ENCODE assay signal across 8 mouse cellular contexts in the genomic region with DNA sequence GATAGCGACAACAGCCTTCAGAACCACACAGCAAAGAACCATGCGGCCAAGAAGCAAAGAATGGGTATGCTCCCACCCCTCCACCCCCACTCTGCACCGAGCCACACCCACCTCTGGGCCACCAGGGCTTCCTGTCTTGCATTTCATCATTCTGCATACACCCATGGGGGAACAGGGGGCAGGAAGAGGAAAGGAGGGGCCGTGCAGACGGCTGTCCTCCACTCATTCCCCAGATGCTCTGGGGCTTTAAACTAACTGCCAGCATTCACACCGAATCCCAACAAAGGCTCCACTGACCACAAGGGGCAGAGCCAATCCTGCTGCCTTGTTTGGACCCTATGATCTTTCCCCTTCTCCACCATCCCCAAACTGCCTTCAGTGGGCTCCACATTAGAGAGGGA. TPM values are rescaled to one million over a fixed set of nuclear protein-coding genes. Genes with fewer than 3 reads are reported as not detected.
DNase-seq lines count a peak whose midpoint lies in the region; ATAC-seq and TF ChIP-seq lines count a peak whose summit lies in the region.

No protein-coding gene starts in this region.

- 2% methylated on average over 6 of the region's 6 CpGs for WGBS in bone marrow, adult 2 months
- 11% methylated on average over 6 of the region's 6 CpGs for WGBS in heart, embryonic 16.5 days

- no peaks in the 10 kb centered on the region for H3K36me3 ChIP-seq in heart, embryonic 16.5 days (ENCODE audit: control insufficient read depth, insufficient read depth)

- H3K9me3 ChIP-seq in heart, embryonic 16.5 days (replicated peaks; ENCODE audit: control insufficient read depth, low read length): no peaks in the 10 kb centered on the region

- no peak for TF ChIP-seq CTCF in bone marrow, adult 2 months (IDR thresholded peaks at IDR 0.05; ENCODE audit: control insufficient read depth, insufficient read depth, low read length)

- TF ChIP-seq POLR2A in bone marrow, adult 2 months (IDR thresholded peaks at IDR 0.05; ENCODE audit: borderline replicate concordance, control insufficient read depth, low read depth, low read length): no peak

- peak; percentile 53 for ATAC-seq in heart, embryonic 16.5 days (replicated peaks; ENCODE audit: extremely low read depth, insufficient read depth, low FRiP score)
- ATAC-seq in monocyte, adult 5-6 weeks (replicated peaks; ENCODE audit: insufficient number of reproducible peaks, low FRiP score, low TSS enrichment, poor library complexity, severe bottlenecking): peak; percentile 78

- peak overlapping the region; percentile 46 for H3K4me3 ChIP-seq in bone marrow, adult 2 months (replicated peaks; ENCODE audit: control insufficient read depth, low read depth, low read length)
- H3K4me3 ChIP-seq in heart, embryonic 16.5 days (ENCODE audit: low read length): peak overlapping the region; percentile 9; the same call in 1 of the 2 replicates

- H3K27me3 ChIP-seq in heart, embryonic 16.5 days (ENCODE audit: control insufficient read depth, insufficient read depth, low read length): no peaks in the 10 kb centered on the region

- peak; percentile 52 to 71 for DNase-seq in CD8-positive naive resting alpha-beta T cell, adult 2 months (ENCODE audit: low read depth in 2 of 2, low spot score in 2 of 2)
- peak; percentile 57 for DNase-seq in liver
- peak; percentile 21 for DNase-seq in yolk sac, embryonic 10.5 days (ENCODE audit: low spot score)
- no peak for DNase-seq in frontal cortex, adult 2 months (ENCODE audit: extremely low spot score in 1 of 2, low spot score in 1 of 2)
- no peak for DNase-seq in urinary bladder, postnatal 10 days (ENCODE audit: low spot score)

- H3K9ac ChIP-seq in heart, embryonic 16.5 days (ENCODE audit: low read length): peak overlapping the region; percentile 41

- H3K4me1 ChIP-seq in bone marrow, adult 2 months (ENCODE audit: control insufficient read depth, insufficient read depth, low read length): peaks cover 39% of the 10 kb centered on the region
- H3K4me1 ChIP-seq in heart, embryonic 16.5 days (ENCODE audit: control insufficient read depth, insufficient read depth, low read length): peaks cover 15% of the 10 kb centered on the region

- H3K27ac ChIP-seq in bone marrow, adult 2 months (ENCODE audit: control insufficient read depth, insufficient read depth, low read depth, low read length, poor library complexity): peak overlapping the region; percentile 91
- peak overlapping the region; percentile 51 for H3K27ac ChIP-seq in heart, embryonic 16.5 days (ENCODE audit: low read length)

- peak overlapping the region; percentile 44 for H3K4me2 ChIP-seq in heart, embryonic 16.5 days (ENCODE audit: low read depth, low read length)

RNA-seq across cellular contexts. Expression of gene Ccdc88c, which starts 10.9 kb away (rescaled TPM):
- polyA plus RNA-seq in bone marrow, adult 2 months (2011; ENCODE audit: insufficient read depth, insufficient read length, low replicate concordance, missing spikeins): 68.4 and 138 TPM in 2 replicates
- 4.3 and 5.5 TPM in 2 replicates for polyA plus RNA-seq in heart, embryonic 16.5 days (2015; fragmentation: Nextera tagmentation; extraction: Ambion mirVana)
- 350 to 541 TPM (median 365 TPM) in 3 replicates for total RNA-seq in monocyte, adult 5-6 weeks (2017)
- polyA plus RNA-seq in frontal cortex, adult 2 months (2012; rRNA removed): 16.1 and 18.0 TPM in 2 replicates

Comparison
In these comparisons a context has a peak if more than half of its experiments do, and no peak if none do; other contexts are left out.
1. DNase-seq: peak in CD8-positive naive resting alpha-beta T cell, adult 2 months (2 of 2), liver (single experiment) and yolk sac, embryonic 10.5 days (single experiment); none in frontal cortex, adult 2 months (0 of 2) and urinary bladder, postnatal 10 days (single experiment).